Mouse (Mus musculus) G1E (cell line): ENCODE measurements around the gene Msh5.

Experiments
- CTCF ChIP-seq: IDR thresholded peaks from 2 replicates; pipeline ENCODE4 v1.5.1; 2012; ENCODE audit warnings: low read depth, low read length, inconsistent platforms, mixed read lengths
- TAL1 ChIP-seq: conservative IDR thresholded peaks from 2 replicates; pipeline ENCODE4 v1.6.1; 2012; ENCODE audit warnings: low read depth, low read length, inconsistent platforms, mixed read lengths

DNA sequence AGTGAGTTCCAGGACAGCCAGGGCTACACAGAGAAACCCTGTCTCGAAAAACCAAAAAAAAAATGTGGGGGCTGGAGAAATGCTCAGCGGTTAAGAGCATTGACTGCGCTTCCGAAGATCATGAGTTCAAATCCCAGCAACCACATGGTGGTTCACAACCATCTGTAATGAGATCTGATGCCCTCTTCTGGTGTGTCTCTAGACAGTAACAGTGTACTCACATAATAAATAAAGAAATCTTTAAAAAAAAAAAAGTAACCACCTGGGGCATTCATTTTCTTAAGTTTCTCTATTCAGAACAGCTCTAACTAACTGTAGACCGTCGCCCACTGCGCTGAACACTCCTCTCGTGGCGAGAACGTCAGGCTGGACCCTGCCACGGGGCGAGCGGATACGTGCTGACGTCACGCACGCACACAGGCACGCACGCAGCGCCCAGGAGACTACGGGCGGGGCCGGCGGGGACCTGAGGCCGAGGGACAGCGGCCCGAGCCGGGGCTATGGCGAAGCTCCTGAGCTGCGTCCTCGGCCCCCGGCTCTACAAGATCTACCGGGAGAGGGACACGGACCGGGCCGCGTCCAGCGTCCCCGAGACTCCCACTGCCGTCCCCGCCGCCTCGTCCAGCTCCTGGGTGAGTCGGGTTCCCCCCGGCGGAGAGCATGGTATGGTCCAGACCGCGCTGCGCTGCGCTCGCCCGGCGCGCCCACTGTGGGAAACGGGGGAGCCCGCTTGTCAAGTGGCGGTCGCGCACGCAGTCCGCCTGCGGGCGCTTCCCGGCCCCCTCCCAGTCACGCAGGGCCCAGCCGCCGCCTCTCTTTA lies 42.5 kb upstream of the Msh5 start, which contains the start of gene Abhd16a:
- TF ChIP-seq CTCF = no peak
- TF ChIP-seq TAL1 = no peak
